Mouse (Mus musculus): ENCODE results near the gene Speer4d. TPM values are rescaled to one million over a fixed set of nuclear protein-coding genes. Genes with fewer than 3 reads are reported as not detected.
"Not testable (repeated sequence)": the region's sequence is repeated elsewhere in the genome, so short reads cannot be mapped to it uniquely, and the experiment has no call there.

Speer4d gene
- polyA plus RNA-seq (2015; fragmentation: Nextera tagmentation; extraction: Ambion mirVana), result not detected in 2 replicates

GRCm38 (mm10) chr5:15618764-15619163 is at the start of gene Speer4d:
Gene Speer4d (plus strand): TSS chr5:15619064.
- H3K27me3 ChIP-seq (replicated peaks); H3K4me3 ChIP-seq (replicated peaks); ATAC-seq (ENCODE audit: low FRiP score); H3K9ac ChIP-seq (replicated peaks); H3K4me1 ChIP-seq; H3K27ac ChIP-seq (replicated peaks); H3K4me2 ChIP-seq; H3K36me3 ChIP-seq: not testable (repeated sequence)
- WGBS, result 71% methylated on average over 1 of the region's 1 CpGs
- peaks cover 12% of the 10 kb centered on the region; the same call in 1 of the 2 replicates for H3K9me3 ChIP-seq (replicated peaks)

- not testable (repeated sequence) for H3K4me3 ChIP-seq (replicated peaks); H3K9ac ChIP-seq (replicated peaks); H3K4me1 ChIP-seq; H3K27me3 ChIP-seq (replicated peaks); ATAC-seq (ENCODE audit: low FRiP score); H3K27ac ChIP-seq (replicated peaks); H3K9me3 ChIP-seq (replicated peaks); H3K36me3 ChIP-seq; H3K4me2 ChIP-seq
Measured at GRCm38 (mm10) chr5:15573735-15574134, 45.1 kb upstream of the Speer4d start.

GRCm38 (mm10) chr5:15577033-15577432 is 41.8 kb upstream of the Speer4d start, which contains the start of gene Gm21083:
Gene Gm21083 (plus strand): TSS chr5:15577333.
- WGBS, result no CpG with 5 or more reads among the region's 1 CpGs
- H3K4me1 ChIP-seq; H3K9me3 ChIP-seq (replicated peaks); H3K27me3 ChIP-seq (replicated peaks); ATAC-seq (ENCODE audit: low FRiP score); H3K4me3 ChIP-seq (replicated peaks); H3K4me2 ChIP-seq; H3K36me3 ChIP-seq; H3K9ac ChIP-seq (replicated peaks); H3K27ac ChIP-seq (replicated peaks): not testable (repeated sequence)

DNA sequence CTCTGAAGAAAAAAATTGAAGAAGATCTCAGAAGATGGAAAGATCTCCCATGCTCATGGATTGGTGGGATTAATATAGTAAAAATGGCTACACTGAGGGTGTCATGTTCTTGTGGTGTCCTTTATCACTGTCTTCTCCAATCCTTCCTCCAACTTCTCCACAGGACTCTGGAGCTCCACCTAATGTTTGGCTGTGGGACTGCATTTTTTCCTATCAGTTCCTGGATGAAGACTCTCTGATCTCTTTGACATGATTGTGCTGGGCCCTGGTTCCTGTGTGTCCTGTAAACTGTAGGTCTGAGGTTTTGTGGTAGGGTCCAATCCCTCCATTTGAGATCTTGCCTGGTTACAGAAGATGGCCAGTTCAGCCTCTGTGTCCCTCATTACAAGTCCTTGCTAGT is 32.5 kb upstream of the Speer4d start:
- ATAC-seq (ENCODE audit: low FRiP score); H3K4me1 ChIP-seq; H3K9ac ChIP-seq (replicated peaks); H3K9me3 ChIP-seq (replicated peaks); H3K4me3 ChIP-seq (replicated peaks); H3K36me3 ChIP-seq; H3K4me2 ChIP-seq; H3K27ac ChIP-seq (replicated peaks); H3K27me3 ChIP-seq (replicated peaks): not testable (repeated sequence)

DNA sequence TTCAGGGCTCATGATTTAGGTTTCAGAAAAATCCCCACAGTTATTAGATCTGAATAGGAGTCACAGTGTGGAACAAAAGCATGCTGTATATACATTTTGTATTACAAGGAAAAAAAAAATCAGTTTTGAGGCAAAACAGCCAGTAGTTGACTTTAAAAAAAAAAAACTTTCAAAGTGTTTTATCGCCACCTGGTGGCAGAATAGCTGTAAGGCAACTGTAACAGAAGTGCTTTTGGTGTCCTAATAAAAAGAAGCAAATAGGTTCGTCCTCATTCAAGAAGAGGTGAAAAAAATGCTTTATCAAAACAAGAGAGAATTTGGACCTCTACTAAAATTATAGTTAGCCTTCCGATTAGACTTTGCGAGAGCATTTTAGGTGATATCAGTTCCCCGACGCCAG is 30.6 kb upstream of the Speer4d start:
- H3K27ac ChIP-seq (replicated peaks); H3K4me1 ChIP-seq; ATAC-seq (ENCODE audit: low FRiP score); H3K9me3 ChIP-seq (replicated peaks); H3K27me3 ChIP-seq (replicated peaks); H3K36me3 ChIP-seq; H3K9ac ChIP-seq (replicated peaks); H3K4me3 ChIP-seq (replicated peaks); H3K4me2 ChIP-seq: not testable (repeated sequence)
- WGBS, result 38% methylated on average over 6 of the region's 6 CpGs

DNA sequence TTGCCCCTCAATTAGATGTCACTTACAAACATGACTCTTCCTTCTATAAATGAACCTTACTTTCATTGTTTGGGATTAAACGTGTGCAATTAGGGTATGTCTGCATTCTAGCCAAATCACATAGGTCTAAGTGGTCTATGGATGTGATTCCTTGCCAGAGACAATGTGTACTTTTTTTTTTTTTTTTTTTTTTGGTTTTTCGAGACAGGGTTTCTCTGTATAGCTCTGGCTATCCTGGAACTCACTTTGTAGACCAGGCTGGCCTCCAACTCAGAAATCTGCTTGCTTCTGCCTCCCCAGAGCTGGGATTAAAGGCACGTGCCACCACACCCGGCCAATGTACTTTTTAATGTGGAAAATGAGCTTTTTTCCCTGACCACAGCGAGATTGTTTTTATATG is 28.2 kb upstream of the Speer4d start:
- not testable (repeated sequence) for H3K4me2 ChIP-seq; H3K27ac ChIP-seq (replicated peaks); H3K36me3 ChIP-seq; H3K4me3 ChIP-seq (replicated peaks); H3K4me1 ChIP-seq; H3K27me3 ChIP-seq (replicated peaks); H3K9ac ChIP-seq (replicated peaks); ATAC-seq (ENCODE audit: low FRiP score); H3K9me3 ChIP-seq (replicated peaks)
- 62% methylated on average over 5 of the region's 5 CpGs for WGBS

DNA sequence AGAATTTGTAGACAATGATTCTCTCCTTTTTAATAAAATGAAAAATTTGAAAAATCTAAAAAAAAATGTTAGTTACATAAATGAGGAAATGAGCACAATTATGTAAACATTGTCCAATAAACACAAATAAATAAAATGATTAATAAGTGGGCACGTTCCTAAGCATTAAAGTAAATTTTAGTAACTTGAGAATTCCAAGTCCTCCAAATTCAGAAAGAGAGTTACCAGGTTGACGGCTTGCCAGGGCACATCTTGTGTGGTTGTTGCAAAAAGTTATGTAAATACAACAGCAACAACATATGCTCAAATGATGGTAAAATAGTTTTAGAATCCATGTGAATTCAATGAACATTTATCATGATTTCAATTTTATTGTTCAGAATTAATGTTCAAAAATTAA is 27.3 kb upstream of the Speer4d start:
- not testable (repeated sequence) for H3K27me3 ChIP-seq (replicated peaks); H3K4me3 ChIP-seq (replicated peaks); H3K4me1 ChIP-seq; H3K4me2 ChIP-seq; H3K27ac ChIP-seq (replicated peaks); H3K9ac ChIP-seq (replicated peaks); H3K36me3 ChIP-seq; H3K9me3 ChIP-seq (replicated peaks); ATAC-seq (ENCODE audit: low FRiP score)
- 77% methylated on average over 2 of the region's 2 CpGs for WGBS

- not testable (repeated sequence) for H3K4me1 ChIP-seq; H3K4me3 ChIP-seq (replicated peaks); H3K27ac ChIP-seq (replicated peaks); ATAC-seq (ENCODE audit: low FRiP score); H3K27me3 ChIP-seq (replicated peaks); H3K36me3 ChIP-seq; H3K4me2 ChIP-seq; H3K9ac ChIP-seq (replicated peaks)
- peaks cover 31% of the 10 kb centered on the region for H3K9me3 ChIP-seq (replicated peaks)
Measured at GRCm38 (mm10) chr5:15598831-15599230, 20.0 kb upstream of the Speer4d start.

- H3K4me2 ChIP-seq; H3K27me3 ChIP-seq (replicated peaks); H3K9ac ChIP-seq (replicated peaks); H3K4me1 ChIP-seq; H3K4me3 ChIP-seq (replicated peaks); ATAC-seq (ENCODE audit: low FRiP score); H3K36me3 ChIP-seq; H3K27ac ChIP-seq (replicated peaks): not testable (repeated sequence)
- 44% methylated on average over 4 of the region's 4 CpGs for WGBS
- peaks cover 32% of the 10 kb centered on the region for H3K9me3 ChIP-seq (replicated peaks)
Measured at GRCm38 (mm10) chr5:15600342-15600741, 18.5 kb upstream of the Speer4d start.

DNA sequence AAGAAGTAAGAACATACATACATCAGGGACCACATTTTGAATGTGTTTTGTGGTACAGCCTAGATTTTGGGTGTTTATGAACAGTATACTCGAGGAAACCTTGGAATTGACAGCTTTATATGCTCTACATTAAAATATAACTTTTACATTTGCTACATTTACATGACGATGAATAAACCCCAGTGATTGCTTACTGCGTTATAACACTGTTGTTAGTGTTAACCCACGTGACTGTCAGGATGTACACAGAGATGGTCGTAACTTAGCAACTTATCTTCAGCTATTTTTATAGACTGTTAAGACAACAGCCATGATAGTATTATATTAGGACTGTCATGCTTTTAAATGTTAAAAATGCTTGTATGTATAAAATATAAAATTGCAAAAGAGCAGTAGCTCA is 17.4 kb upstream of the Speer4d start:
- H3K4me1 ChIP-seq; H3K27ac ChIP-seq (replicated peaks); H3K4me3 ChIP-seq (replicated peaks); ATAC-seq (ENCODE audit: low FRiP score); H3K36me3 ChIP-seq; H3K9ac ChIP-seq (replicated peaks); H3K27me3 ChIP-seq (replicated peaks); H3K4me2 ChIP-seq: not testable (repeated sequence)
- peaks cover 30% of the 10 kb centered on the region for H3K9me3 ChIP-seq (replicated peaks)
- 66% methylated on average over 5 of the region's 5 CpGs for WGBS

DNA sequence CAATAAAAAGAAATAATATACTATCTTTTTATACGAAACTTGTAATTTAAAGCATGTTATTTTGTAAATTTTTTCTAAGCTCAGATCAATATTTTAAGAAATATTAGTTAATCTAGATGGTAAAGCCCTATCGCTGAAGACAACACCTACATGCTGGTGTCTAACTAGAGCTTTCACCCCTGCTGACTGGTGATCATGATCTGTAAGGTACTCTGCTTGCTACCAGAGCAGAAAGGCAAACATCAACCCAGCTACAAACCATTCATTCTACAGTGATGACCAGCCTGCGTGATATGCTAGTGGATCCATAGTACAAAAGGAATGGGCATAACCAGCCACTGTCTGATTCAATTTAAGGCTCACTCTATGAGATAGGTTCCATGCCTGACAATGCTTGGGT is 16.9 kb upstream of the Speer4d start:
- 70% methylated on average over 3 of the region's 3 CpGs for WGBS
- not testable (repeated sequence) for H3K36me3 ChIP-seq; H3K4me3 ChIP-seq (replicated peaks); H3K4me1 ChIP-seq; H3K27ac ChIP-seq (replicated peaks); H3K27me3 ChIP-seq (replicated peaks); ATAC-seq (ENCODE audit: low FRiP score); H3K4me2 ChIP-seq; H3K9ac ChIP-seq (replicated peaks)
- peaks cover 34% of the 10 kb centered on the region for H3K9me3 ChIP-seq (replicated peaks)

DNA sequence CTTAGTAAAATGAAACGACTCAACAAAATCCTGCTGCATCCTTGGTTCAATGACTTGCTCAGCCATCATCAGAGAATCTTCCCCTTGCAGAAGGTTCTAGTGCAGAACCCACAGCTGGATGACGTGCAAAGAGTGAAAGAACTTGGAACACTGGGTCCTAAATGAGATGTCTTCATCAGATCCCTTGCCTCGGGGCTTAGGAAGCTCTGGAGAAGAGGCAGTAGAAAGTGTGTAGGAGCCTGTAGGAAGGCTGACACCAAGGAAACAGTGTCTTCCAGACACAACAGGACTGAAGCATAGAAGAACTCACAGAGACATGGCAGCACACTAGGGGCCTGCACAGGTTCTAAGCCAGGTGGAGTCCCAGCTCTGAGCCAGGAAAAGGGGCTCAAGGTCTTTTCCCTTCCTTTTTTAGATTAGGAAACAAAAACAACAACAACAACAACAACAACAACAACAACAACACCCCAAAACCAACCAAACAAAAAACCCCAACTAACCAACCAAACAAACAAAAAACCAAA is 16.4 kb upstream of the Speer4d start:
- not testable (repeated sequence) for ATAC-seq (ENCODE audit: low FRiP score); H3K4me1 ChIP-seq; H3K36me3 ChIP-seq; H3K27me3 ChIP-seq (replicated peaks); H3K4me3 ChIP-seq (replicated peaks); H3K9ac ChIP-seq (replicated peaks); H3K27ac ChIP-seq (replicated peaks); H3K4me2 ChIP-seq
- H3K9me3 ChIP-seq (replicated peaks), result peaks cover 34% of the 10 kb centered on the region
- 58% methylated on average over 3 of the region's 3 CpGs for WGBS

- H3K27me3 ChIP-seq (replicated peaks); H3K36me3 ChIP-seq; H3K27ac ChIP-seq (replicated peaks); H3K4me1 ChIP-seq; ATAC-seq (ENCODE audit: low FRiP score); H3K9ac ChIP-seq (replicated peaks); H3K4me3 ChIP-seq (replicated peaks); H3K4me2 ChIP-seq: not testable (repeated sequence)
- 76% methylated on average over 2 of the region's 2 CpGs for WGBS
- peaks cover 35% of the 10 kb centered on the region for H3K9me3 ChIP-seq (replicated peaks)
Measured at GRCm38 (mm10) chr5:15603008-15603407, 15.9 kb upstream of the Speer4d start.
